Mouse (Mus musculus) T-helper 2 cell (primary cell): ENCODE measurements around the gene Ablim1.

Experiments
- in situ Hi-C: fragments of 300-600 bp; cut with MboI, MseI; formaldehyde crosslinking; loops from one replicate; pipeline ENCODE4 v1.15.1; 2025; ENCODE audit warnings: high pct_unique_total_duplicates

Gene Ablim1

DNA sequence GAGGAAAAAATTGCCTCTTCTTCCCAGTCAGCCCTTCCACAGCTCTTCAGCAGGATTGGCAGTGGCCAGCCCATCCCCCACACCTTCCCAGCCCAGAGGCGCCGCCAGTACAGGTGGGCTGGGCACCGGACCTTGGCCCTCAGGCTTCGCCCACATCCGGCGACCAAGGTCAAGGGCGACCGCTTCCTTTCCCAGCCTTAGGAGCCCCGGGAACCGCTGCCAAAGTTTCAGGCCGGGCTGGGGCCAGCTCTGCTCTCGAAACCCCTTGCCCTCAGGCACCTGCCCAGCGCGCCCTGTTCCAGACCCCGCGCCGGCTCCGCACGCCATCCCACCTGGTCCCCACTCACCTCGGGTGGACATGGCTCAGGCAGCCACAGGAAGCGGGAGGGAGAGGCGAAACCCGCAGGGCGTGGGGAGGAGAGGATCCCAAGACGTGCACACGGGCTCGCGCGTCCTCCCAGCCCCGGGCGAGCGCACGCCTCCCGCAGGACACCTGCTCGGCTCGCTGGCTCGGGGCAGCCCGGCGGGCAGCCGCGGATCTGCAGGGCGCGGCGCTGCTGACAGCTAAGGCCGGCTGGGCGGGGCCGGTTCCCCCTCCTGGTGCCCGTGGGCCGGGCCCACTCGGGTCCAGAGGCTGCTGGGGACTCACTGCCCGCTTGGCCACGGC lies at the start of gene Ablim1:
TSS of gene Ablim1 (minus strand) at position 574 of the 667 bp plus-strand sequence.
- in situ Hi-C loops: no loop called here

DNA sequence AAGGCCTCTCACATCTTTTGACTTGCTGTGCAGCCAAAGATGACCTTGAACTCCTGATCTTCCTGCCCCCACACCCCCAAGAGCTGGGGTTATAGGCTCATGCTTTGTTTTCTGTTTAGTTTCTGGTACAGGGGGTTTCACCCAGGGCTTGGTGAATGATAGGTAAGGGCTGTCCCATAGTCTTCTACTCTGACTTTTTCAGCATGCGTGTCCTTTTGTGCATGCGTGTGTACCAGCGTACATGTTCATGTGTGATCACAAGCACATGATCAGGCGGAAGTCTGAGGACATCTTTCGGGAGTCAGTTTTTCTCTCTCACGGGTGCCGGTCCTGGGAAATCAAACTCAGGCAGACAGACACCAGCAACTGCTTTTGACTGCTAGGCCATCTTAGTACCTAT lies 48.8 kb upstream of the Ablim1 start:
- in situ Hi-C loops: no loop called here

DNA sequence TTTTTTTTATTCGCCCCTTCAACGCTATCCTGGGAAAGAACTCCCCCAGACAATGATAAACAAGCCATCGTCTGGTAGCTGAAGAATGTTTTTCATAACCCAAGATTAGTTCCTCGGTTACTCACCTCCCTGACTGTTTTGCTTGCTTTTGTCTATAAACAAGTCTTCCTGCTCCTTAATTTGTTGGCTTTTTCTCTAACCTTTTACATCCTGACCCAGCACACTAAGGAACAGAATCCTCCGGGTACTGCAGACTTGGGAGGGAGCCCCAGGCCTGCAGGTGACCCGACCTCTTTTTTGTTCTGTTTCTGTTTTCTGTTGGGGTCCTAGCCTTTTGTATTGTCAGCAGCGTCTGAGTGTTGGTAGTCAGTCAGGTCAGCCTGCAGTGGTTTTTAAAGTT lies 48.4 kb upstream of the Ablim1 start:
- in situ Hi-C loops: no loop called here

DNA sequence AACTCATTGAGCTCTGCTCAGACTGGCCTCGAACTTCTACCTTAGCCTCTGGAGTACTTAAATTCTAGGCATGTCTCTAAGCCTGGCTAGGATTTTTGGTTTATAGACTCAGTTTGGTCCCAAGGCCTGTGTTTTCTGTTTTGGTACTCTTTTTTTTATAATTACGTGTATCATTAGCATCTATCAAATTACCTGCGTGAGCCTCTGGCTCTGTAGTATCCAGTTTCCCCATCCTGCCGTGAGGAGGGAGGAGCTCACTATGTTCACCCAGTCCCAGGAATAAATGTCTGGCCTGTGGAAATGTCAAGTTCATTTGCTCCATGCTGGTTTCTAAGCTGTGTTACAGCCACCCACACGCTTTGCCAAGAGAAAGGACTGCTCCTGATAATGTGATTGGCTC lies 47.9 kb upstream of the Ablim1 start:
- in situ Hi-C loops: no loop called here

DNA sequence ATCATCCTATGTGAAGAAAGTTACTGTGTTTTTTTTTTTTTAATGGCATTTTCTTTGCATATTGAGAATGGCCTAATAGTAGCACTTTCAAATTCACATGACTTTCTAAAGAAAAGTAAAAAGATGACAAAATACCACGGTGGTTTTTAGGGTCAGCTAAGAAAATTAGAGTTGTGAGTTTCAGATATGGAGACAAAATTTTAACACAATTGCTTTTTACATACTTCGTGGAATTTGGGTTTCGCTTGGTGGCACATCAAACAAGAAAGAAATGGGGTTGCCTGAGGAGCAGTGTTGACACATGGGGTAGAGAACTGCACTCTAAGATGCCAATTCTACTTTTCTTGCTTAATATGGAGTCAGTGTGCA lies 47.2 kb upstream of the Ablim1 start:
- in situ Hi-C loops: no loop called here

DNA sequence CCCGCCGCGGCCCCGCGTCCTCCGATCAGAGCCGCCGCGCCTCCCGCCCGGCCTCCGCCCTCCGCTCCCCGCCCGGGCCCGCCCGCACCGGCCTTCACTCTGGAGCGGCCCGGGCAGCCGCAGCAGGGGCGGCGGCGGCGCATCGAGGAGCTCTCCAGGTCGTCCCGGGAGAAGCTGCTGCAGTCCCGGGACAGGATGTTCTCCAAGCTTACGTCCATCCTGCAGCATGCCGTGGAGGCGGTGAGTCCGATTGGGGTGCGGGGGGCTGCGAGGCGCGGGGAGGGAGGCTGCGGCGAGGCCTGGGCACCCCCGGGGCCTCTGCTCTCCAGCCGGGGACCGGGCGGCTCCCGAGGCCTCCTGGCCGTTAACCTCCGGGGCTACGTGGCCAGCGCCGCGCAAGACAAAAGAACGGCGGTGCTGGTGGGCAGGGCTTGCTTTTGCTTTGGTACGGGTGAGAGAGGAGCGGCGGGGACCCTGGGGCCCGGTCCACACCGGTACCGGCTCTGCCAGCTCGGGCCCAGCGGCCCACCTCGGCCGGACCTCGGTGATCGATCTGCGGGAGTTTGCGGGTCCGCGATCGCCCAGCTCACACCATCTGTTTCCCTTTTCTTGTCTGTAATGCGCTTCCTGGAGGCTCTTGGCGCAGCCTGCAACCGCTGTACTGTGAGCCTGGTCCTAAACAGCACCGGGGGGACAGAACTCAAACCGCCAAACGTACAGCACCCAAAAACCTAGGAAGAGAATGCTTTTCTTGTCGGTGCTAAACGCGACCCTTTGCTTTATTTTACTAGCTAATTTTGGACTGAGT lies 46.6 kb upstream of the Ablim1 start:
- in situ Hi-C loops: no loop called here

DNA sequence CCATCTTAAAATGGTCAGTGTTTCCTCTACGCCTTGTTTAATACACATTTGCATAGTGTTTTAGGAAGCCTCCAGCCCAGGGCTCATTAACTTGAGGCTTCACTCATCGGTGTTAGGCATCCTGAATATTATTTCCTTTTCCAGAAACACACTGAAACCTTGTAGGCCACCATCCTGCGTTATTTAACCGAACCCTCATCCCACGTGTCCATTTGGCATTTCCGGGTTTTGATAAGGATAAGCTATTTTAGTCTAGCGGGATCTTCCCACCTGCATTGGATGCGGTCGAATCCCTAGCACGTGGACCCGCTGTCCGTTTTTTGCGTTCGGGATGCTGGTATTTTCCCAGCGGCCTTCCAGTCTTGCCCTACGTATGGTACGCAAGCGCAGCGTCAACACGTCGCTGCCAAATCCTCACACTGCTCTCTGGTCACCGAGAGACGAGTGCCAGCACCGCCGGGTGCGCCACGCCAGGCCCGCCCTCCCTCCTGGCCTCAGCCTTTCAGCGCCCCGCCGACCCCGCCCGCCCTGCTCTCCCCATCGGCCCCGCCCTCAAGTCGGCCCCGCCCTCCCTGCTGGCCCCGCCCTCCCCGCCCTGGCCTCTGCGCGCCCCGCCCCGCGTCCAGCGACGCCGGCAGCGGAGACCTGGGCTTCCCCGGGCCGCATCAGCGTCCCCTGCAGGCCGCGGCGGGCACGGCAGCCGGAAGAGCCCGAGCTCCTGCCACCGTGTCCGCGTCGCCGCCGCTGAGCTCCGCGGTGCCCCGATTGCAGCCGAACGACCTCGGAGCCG lies 45.8 kb upstream of the Ablim1 start, which contains the start of gene Fam160b1:
TSS of gene Fam160b1 (plus strand) at position 340 of the 790 bp plus-strand sequence.
- in situ Hi-C loops: no loop called here

DNA sequence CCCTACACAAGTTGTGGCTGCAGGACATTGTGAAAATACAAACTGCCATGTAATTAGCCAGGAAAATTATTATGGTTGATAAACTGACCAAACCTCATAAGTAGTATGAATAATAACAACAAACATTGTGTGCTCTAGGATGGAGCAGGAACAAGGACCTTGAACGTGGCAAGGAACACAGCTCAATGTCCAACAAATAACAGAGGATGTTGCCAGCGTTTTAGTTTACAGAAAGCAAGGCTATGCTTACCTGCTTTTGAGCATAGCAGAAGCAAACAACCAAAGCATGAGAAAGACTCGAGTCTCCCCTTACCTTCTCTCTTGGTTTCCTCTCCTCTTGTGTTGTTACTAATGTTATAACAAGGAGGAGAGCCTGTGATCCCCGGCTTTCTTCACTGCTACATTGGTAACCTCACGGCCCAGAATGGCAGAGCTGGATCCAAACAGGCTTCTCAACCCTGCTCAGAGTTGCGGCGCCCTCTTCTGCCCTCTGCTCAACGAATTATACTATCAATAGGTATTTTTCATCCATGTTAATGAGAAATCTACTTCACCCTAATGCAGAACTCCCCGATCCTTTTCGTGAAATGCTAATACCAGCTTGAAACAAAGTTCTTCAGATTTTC lies 45.1 kb upstream of the Ablim1 start:
- in situ Hi-C loops: no loop called here

DNA sequence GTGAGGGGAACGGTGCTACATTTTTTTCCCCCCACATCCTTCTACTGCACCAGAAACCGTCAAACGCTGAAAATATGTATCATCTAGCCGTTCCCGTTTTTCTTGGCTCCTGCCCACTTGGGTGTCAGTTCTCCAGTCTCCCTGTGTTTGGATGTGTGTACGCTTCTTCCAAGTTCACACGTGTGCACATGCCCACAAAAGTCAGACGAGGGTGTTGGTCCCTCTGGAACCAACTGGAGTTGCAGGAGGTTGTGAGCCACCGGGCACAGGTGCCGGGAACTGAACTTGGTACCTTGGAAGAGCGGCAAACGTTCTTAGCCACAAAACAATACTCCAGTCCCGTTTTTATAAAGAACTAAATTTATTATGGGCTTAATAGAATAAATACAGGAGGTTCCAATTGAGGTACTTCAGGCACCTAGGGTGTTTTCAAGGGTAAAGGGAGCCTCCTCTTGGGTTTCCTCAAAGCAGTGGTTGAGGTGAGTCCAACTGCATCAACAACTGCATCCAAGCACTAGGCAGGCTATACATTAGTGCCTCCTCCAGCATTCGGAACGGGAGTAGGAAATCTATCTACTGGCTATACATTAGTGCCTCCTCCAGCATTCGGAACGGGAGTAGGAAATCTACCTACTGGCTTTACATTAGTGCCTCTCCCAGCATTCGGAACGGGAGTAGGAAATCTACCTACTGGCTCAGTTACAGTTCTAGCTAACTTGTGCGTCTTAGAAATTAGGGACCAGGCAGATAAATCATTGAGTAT lies 44.3 kb upstream of the Ablim1 start:
- in situ Hi-C loops: no loop called here

DNA sequence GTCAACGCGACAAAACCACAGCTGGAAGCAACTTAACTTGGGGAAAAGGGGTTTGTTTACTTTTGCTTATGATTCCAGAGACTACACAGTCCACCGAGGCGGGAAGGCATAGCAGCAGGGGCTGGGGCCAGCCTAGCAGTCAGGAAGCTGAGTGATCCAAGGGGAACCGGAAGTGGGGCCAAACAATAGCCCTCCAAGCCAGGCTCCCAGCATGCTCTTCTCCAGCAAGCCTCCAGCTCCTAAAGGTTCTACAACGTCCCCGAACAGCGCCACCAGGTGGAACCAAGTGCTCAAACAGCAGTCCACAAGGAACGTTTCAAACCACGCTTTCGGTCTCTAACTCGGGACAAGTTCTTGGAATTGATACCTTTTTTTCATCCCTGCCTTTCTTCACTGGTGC lies 43.6 kb upstream of the Ablim1 start:
- in situ Hi-C loops: no loop called here

DNA sequence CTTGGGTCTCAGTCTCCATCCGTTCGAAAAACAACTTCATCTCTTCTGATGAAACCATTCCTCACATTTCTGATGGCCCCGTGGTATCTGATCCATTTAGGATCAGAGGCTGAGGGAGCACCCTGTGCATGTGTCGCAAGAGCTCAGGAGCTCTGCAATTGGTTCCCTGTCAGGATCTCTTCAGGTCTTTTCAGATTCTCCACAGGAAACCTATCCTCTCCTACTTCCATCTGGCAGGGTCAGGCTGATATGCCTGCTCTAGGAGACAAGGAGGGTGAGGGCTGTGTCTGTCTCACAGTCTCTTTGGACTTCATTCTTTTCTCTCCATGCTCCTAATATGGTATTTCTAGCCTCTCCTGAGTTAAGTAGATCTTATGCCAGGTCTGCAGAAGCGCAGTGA lies 43.1 kb upstream of the Ablim1 start:
- in situ Hi-C loops: no loop called here

DNA sequence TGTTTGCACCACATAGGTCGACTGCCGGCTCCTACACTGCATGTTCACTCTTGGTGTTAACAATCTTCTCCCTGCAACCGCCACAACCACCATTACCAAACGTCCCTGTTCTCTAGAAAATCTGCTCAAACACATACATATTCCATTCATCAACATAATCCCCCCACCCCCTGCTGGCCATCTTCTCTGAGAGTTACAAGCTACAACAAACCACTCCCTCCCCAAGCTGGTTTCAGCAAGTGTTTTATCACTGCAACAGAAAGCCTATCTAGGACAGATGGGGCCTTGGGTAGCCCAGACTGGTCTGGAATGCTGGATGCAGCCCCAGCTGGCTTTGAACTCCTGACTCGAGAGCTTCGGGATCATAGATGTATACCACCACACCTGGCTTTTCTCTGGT lies 42.5 kb upstream of the Ablim1 start:
- in situ Hi-C loops: no loop called here

DNA sequence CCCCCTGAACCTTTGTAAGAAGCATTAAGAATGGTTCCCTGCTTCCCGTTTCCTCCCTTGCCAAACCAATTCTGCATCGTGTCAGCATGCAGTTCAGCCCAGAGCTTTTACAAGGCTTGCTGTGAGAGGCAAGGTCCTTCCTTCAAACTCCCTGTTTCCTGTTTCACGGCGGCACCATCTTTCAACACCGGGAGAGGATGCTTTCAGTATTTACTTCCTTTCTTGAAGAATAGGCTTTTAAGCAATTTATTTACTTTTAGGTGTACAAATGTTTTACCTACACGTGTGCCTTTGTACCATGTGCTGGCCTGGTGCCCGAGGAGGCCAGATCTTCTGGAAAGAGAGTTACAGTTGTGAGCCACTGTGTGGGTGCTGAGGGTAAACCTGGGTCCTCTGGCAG lies 41.6 kb upstream of the Ablim1 start:
- in situ Hi-C loops: no loop called here

DNA sequence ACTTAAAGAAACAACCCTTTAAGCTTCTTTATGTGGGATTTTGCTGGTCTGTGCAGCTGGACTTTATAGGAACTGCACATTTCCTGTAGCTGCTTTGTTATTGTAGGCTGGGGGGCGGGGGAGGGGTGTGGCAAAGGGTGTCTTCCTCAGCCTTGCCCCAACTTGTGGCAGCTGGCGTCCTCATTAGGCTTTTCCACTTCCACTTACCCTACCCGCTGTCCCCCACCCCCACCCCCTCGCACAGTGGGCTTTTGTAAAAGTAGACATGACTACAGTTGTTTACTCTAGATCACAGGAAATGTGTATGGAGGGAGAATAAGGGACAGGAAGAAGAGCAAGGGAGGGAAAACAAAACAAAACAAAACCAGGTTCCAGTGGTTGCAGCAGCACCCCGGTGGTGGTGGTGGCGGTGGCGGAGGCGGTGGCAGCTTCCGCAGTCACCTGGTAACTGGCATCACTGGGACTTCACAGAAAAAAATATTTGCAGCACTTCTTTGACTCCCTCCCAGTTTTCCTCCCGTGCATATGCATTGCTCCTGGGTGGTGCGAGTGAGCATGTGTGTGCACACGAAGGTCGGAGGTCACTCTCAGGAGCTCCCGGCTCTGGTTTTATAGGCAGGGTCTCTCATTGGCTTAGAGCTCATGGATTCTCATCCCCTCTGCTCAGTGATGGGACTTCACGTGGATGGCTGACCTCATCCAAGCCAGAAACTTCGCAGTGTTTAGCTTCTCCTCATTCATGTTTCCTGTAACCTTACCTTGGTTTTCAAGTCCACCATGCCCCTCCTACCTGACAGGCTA lies 40.9 kb upstream of the Ablim1 start:
- in situ Hi-C loops: no loop called here

DNA sequence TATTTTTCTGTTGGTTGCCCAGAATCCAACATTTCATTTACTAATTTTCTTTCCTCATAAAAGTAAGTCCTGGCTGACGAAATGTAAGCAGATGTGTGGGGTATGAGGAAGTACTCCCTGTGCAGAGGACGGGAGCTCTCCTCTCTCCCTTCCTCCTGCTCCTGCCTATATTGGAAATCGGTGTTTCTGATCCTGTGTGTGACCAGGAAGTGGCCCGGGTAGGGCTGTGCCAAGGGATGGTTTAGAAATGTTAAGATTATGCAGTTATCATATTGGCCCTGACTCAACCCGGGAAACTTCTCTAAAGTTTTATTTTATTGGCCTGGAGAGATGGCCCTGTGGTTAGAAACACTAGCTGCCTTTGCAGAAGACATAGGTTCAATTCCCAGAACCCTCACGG lies 40.0 kb upstream of the Ablim1 start:
- in situ Hi-C loops: no loop called here

DNA sequence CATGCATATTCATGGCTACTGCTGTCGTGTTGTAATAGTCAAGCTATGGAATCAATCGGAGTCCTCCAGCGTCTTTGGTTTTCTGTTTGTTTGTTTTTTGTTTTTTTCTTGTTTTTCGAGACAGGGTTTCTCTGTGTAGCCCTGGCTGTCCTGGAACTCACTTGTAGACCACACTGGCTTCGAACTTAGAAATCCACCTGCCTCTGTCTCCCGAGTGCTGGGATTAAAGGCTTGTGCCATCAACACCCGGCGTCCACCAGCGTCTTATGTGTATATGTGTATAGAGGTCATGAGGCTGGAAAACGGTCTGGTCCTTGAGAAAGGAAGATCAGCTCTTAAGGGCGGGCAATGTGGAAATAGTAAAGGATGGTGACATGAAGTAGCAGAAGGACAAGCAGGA lies 39.3 kb upstream of the Ablim1 start:
- in situ Hi-C loops: no loop called here

DNA sequence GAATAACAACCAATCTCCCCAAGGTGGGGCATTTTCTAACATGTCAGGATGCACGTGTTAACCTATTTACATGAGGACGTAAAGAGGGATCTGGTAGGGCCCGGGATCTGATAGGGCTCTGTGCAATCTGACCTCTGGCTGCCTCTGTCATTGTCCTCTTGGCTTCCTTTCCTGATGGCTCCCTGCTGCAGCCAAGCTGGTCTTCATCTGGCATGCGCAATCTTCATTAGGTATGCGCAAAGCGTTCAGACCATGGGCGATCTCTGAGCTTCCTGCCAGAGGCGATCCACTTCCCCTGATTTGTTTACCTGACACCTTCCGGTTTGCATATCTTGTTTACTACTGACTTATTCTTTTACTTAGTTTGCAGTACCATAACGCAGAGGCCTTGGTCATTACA lies 38.5 kb upstream of the Ablim1 start:
- in situ Hi-C loops: no loop called here

DNA sequence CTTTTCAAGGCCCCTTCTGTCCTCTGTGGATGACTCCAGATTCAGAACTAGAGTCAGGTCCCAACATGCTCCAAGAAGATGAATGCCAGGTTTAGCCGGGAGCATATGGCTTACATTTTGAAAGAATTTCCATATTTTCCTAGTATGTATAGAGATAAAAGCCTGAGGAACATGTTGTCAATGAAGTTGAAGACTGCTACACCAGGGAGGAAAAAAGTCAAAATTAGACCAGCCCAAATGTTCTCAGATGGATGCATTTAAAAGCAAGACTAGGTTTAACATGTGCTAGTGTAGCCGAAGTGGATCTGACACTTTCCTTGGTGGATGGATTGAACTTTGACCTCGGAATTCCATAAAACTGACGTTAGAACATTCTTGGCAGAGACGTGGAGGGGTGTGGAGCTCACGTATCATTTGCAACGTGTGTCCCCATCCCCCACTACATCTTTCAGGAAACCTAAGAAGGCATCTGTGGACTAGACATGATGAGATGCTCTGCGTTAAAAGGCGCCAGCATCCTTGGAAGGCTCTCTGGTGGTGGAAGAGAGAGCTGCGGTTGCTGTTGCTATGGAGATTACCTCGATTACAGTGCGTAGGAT lies 37.7 kb upstream of the Ablim1 start:
- in situ Hi-C loops: no loop called here

DNA sequence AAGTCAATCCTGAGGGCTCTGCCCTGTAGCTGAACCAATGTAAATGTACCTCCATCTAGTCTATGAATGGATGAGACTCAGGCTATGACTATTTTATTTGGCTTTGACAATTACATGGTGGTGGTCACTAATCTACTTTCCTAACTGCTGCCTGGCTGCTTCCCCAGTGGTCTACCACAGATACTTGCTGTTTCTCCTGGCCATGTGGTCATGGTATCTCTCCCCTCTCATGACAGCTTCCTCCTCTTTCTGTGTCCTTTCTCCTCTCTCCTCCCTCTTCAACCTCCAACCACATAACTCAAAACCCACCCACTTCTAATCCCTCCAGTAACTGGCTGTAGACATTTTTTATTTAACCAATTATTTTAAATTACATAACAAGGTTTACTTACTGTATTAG lies 34.4 kb upstream of the Ablim1 start:
- in situ Hi-C loops: no loop called here

DNA sequence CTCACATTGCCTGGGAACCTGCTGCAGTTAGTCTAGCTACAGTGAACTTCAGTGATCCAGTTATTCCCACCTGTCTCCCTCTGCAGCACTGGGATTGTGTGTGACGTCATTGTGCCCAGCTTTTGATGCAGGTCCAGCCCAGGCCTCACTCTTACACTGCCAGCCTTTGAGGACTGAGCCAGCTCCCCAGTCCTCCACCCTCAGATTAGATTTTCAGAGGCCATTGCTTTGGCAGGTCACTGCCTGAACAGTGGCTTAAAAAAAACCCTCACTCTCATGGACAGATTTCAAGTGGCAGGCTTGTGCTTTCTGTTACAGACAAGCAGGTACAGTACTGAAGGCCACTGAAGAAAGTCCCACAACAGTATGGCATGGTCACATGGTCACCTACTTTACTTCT lies 30.0 kb upstream of the Ablim1 start:
- in situ Hi-C loops: no loop called here
